28 mouse cellular contexts compared by ENCODE assay signal in the genomic region with DNA sequence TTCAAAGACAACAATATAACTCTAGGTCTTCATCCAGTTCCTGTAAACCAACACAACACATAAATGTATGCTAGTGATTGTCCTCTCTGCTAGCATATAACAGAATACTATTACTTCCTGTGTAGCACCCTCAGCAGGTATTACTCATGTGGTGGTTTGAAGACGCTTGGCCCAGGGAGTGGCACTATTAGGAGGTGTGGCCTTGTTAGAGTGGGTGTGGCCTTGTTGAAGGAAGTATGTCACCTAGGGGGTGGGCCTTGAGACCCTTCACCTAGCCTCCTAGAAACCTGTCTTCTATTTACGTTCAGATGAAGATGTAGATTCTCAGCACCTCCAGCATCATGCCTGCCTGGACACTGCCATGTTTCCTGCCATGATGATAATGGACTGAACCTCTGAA.
"Had no signal": no experiment of that assay in that cellular context is flagged by ENCODE, and none has a peak within 500 bp of the region (broad histone marks: within the 10 kb centered on the region; RNA-seq: fewer than 3 reads in every experiment).

No protein-coding gene starts in this region.

- H3K9me3 ChIP-seq: heart, embryonic 13.5 days; heart, embryonic 15.5 days; hindbrain, embryonic 13.5 days; hindbrain, embryonic 15.5 days; kidney, embryonic 15.5 days; limb, embryonic 13.5 days; limb, embryonic 15.5 days had no signal

- H3K4me3 ChIP-seq: gastrocnemius, adult 2 months; heart, adult 2 months; heart, embryonic 13.5 days; heart, embryonic 15.5 days; hindbrain, embryonic 13.5 days; hindbrain, embryonic 15.5 days; kidney, embryonic 15.5 days; limb, embryonic 13.5 days; limb, embryonic 15.5 days; liver, embryonic 12.5 days had no signal

- DNase-seq: gastrocnemius, adult 2 months; gastrocnemius, postnatal 10 days; gastrocnemius, postnatal 36 days; heart, adult 11 months; heart, adult 2 months; heart, postnatal 14 days; heart, postnatal 36 days; kidney, adult 11 months; kidney, adult 2 months; kidney, adult 9 months; kidney, postnatal 14 days; kidney, postnatal 36 days; layer of hippocampus, adult 9-11 months; layer of hippocampus, postnatal 36 days; left cerebral cortex, postnatal 4 days had no signal

- H3K27me3 ChIP-seq: heart, embryonic 13.5 days; heart, embryonic 15.5 days; hindbrain, embryonic 13.5 days; hindbrain, embryonic 15.5 days; kidney, embryonic 15.5 days; limb, embryonic 13.5 days; limb, embryonic 15.5 days; liver, embryonic 12.5 days had no signal

- H3K4me2 ChIP-seq: heart, embryonic 11.5 days; heart, embryonic 13.5 days; heart, embryonic 15.5 days; hindbrain, embryonic 13.5 days; hindbrain, embryonic 15.5 days; kidney, embryonic 15.5 days; limb, embryonic 13.5 days; limb, embryonic 15.5 days; liver, embryonic 12.5 days had no signal

- H3K36me3 ChIP-seq: heart, embryonic 15.5 days; hindbrain, embryonic 13.5 days; hindbrain, embryonic 15.5 days; kidney, embryonic 15.5 days; limb, embryonic 13.5 days; limb, embryonic 15.5 days had no signal

- H3K9ac ChIP-seq: heart, embryonic 13.5 days; heart, embryonic 15.5 days; hindbrain, embryonic 13.5 days; hindbrain, embryonic 15.5 days; kidney, embryonic 15.5 days; limb, embryonic 13.5 days; limb, embryonic 15.5 days; liver, embryonic 12.5 days; liver, embryonic 14.5 days had no signal

- H3K27ac ChIP-seq: gastrocnemius, adult 2 months; heart, adult 2 months; heart, embryonic 15.5 days; hindbrain, embryonic 13.5 days; hindbrain, embryonic 15.5 days; hindbrain, postnatal 0 days; kidney, embryonic 15.5 days; kidney, postnatal 0 days; limb, embryonic 13.5 days; limb, embryonic 15.5 days; liver, embryonic 12.5 days; liver, embryonic 14.5 days had no signal

- ATAC-seq: hindbrain, postnatal 0 days; intestine, embryonic 16.5 days; liver, embryonic 12.5 days had no signal
